Mouse (Mus musculus): ENCODE measurements around the gene Sar1b. TPM values are rescaled to one million over a fixed set of nuclear protein-coding genes. Genes with fewer than 3 reads are reported as not detected.

The Sar1b gene
- polyA plus RNA-seq, 1 experiment, result 4.3 TPM

DNA sequence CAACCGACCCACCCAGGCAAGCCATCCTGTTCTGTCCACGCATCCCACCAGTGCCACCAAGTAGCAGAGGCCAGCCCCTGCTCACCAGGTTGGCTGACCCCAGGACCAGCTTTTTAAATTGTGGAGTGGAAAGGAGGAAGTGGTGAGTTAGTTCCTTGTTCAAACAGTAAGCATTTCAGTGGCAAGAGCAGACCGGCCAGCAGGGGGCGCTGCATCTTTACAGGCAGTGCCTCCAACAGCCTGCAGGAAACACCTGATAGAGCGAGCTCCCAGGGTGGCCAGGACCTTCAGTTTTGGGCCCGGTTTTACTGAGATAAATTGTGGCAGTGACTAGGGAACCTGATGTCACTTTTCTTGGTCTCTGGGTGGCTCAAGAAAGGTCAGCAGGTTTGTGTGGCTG, 54.3 kb downstream of the Sar1b start:
- TF ChIP-seq GATA1 (IDR thresholded peaks at IDR 0.05; ENCODE audit: low read length), result no peak

DNA sequence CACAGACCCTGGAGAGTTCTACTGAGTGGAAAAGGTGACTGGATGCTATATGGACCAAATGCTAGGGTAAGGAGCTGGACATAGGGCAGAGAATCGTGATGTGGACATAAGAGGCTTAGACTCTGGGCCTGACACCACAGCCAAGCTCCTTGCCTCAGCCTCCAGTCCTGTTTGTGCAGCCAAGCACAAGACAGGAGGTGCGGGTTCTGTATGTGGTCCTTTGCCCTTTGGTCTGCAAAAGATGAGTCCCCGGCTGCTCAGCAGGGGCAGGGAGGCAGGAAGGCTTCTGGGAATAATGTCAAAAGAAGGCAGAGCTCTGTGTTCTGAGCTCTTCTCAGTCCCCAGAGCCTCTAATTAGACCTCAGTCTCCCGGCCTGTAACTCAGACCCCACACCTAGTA, 55.4 kb downstream of the Sar1b start:
- no peak for TF ChIP-seq GATA1 (IDR thresholded peaks at IDR 0.05; ENCODE audit: low read length)

DNA sequence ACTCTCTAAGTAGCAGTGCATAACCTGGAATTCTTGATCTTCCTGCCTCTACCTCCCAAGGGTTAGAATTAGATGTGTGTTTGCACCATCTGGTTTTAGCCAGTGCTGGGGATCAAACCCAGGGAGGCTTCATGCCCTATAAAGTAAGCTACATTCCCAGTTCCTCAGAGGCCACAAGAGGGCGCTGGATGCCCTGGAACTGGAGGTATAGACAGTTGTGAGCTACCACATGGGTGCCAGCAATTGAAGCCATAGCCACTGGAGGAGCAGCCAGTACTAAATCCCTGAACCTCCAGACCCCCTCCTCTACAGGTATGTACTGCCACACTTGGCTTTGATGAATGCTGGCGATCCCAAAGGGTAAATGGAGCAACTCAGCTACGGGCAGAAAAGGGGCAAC, 56.5 kb downstream of the Sar1b start:
- TF ChIP-seq GATA1 (IDR thresholded peaks at IDR 0.05; ENCODE audit: low read length), result no peak

DNA sequence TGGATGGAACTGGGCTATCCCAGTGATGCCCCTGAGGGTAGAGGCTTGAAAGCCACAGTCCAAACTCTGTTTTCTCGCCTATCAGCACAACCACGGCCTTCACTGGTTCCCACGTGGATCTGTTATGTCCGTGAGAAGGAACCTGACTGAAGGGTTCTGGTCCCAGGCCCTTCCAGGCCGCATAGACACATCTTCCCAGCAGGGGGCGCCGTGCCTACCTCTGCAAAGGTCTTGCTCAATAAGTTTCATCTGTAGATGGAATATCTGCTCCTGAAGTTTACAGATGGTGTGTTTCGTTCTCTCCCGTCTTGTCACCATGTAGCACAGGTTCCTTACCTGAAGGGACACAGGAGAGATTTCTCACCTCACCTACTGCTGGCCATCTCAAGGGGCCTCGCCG, 57.4 kb downstream of the Sar1b start:
- no peak for TF ChIP-seq GATA1 (IDR thresholded peaks at IDR 0.05; ENCODE audit: low read length)

DNA sequence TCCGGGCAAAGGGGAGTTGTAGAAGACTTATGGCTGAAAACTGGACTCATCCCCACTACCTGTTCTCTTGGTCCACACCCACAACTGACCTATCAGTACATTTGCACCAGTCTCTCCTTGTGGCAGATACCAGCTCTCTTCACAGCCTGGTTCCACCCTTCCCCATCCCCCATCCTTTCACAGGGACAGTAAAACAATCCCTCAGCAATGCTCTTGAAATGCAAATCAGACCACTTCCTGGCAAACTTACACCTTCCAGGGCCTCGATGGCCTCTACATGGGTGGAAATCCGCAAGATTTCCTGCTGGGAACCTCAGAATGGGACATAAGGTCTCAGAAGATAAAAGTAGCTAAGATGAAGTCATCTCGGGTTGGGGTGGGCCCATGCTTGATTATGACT, 59.2 kb downstream of the Sar1b start:
- TF ChIP-seq GATA1 (IDR thresholded peaks at IDR 0.05; ENCODE audit: low read length), result no peak

DNA sequence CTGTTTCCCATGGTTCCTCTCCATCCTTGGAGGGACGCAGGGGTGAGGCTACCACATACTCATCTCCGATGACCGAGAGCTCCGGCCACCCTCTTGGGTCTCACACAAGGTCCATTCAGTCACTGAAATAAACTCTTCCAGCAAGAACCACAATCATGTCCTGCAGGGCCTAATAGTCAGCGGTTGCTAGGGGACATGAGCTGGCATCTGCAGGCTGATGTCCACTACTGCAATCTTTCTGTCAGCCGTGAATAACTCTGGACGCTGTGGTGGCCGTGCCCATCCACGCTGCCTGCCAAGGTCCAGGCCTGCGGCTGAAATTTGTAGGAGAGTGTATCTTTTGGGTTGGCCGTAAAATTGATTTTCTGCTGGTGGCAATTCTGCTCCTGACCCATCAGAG, 59.8 kb downstream of the Sar1b start:
- no peak for TF ChIP-seq GATA1 (IDR thresholded peaks at IDR 0.05; ENCODE audit: low read length)

DNA sequence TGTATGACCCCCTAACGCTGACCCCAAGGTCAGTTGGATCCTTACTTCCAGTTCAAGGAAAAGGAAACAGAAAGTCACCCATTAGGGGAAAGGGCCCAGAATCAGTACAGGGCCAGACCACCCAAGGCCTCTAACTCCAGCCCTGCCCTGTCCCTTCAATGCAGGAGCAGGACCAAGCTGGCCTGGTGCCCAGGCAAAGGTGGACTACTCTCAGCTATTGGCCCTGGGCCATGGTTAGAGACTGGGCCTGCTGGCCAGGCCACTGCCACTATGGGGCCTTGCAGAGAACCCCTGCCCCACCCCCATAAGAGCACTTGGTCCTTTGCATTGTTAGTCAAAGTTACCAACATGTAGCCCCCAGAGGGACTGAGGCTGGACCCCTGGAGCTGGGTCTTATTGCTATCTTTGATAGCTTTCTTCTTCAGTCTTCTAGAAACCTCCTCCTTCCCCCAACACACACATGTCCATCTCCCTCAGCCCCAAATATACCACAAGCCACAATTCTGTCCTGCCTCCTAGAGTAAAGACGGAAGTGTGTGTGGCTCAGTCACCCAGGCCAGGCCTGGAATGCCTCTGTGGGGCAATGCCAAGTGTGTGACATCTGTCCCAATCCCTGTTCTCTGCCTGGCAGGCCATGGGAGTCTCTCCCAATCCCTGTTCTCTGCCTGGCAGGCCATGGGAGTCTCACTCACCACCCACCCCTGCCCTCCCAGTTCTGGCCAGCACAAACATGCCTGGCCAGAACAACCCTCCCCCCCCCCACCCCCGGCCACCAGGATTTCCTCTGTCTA, 60.7 kb downstream of the Sar1b start:
- TF ChIP-seq GATA1 (IDR thresholded peaks at IDR 0.05; ENCODE audit: low read length), result no peak

DNA sequence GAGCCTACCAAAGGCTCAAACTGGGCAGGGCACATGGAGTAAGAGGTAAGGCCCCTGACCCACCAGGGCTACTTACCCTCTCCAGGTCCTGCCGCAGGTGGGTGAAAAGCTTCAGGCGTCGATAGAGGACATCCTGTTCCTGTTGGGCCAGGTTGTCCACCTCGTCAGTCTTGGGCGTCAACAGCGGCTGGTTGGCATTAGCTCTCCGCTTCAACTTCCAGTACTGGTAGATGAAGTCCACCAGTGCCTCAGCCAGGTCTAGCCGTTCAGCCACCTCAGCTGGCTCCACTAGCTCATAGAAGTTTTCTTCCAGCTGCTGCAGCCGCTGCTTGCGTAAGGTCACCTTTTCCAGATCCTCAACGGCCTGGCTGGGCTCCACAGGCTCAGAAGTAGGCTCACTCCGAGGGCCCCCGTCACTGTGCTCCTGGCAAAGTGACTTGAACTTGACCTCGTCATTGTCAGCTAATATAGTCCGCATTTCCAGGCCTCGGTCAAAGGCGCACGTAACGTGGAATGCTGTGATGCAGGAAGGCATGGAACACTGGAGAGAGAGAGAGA, 61.5 kb downstream of the Sar1b start:
- TF ChIP-seq GATA1 (IDR thresholded peaks at IDR 0.05; ENCODE audit: low read length), result no peak

DNA sequence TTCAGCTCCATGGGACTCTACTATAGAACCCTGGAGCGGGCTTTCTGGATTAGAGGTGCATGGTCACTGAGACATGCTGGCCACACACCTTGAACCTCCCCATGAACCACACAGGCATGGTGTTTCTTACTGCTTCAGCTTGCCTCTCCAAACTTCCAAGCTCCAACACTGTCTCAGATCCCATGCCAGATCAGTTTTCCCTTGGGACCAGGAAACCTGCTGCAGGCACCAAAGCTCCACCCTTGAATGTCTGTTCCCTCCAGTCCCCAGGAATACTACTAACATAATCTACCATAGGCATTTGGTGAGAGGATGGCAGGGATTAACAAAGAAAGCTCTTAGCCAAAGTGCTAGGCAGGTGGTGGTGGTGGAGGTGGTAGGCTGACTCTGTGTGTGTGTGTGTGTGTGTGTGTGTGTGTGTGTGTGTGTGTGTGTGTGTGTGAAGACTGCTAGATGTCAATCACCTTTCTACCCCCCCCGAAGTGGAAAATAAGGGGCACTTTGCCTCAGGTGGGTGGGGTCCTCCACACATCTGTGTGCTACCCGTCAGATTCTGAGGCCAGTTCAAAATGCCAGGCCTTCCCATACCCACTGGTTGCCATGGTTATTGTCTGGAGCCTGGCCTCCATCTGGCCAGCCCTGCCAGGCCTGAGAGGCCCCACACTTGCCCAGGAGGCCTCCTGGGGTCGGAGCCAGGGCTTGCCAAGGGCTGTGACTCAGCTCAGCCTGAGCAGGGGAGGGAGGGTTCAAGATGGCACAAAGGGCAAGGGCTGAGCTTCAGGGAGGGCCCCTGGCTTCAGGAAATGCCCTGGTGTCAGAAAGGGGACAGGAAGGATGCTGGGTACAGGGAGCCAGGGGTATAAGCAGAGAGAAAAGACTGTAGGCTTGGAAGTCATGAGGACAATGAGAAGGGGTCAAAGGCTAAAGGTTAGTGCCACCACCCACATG, 68.7 kb downstream of the Sar1b start:
- no peak for TF ChIP-seq GATA1 (IDR thresholded peaks at IDR 0.05; ENCODE audit: low read length)

DNA sequence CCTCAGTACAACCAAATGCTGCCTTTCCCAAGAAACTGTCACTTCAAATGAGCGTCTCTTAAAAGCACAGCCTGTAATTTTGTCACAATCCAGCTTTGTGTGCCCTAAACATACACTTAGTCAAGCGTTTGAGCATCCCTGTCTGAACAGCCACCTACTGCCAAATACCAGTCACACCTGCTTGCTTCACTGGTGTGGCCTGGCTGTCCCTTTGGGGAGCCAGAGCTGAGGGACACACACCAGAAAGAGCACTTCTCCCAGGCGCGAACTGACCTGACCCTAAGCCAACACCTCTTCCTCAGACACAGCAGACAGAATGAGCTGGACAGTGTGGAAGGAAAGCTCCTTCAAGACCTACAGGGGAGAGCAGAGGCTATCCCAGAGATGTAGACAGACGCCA, 69.5 kb downstream of the Sar1b start:
- no peak for TF ChIP-seq GATA1 (IDR thresholded peaks at IDR 0.05; ENCODE audit: low read length)

DNA sequence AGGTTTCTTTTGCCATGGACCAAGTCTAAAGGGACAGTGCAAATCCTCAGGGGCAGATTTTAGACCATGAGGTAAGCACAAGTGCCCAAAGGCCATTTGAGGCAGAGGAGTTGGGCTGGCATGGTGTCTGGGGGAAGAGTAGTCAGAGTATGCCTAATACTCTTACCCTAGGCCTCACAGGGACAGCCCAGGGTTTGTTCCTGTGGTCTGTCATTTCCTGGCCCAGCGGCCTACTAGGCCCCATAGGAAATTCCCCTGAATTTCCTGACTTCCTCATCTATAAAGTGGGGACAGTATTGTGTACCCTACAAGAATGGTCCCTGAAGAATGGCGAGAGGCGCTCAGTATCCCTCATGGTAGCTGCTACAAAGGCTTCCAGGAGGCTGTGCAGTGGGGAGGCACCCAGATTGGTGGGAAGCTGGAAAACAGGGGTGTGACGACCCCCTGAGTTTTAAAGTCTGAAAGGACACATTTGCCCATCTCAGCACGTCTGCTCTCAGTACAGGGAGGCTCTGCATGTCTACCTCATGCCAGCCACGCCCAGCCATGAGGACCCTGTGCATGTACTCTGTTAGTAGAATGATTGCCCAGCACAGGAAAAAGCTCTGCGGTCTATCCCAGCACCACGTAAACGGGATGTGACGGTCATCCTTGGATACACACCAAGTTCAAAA, 70.0 kb downstream of the Sar1b start:
- TF ChIP-seq GATA1 (IDR thresholded peaks at IDR 0.05; ENCODE audit: low read length), result no peak

DNA sequence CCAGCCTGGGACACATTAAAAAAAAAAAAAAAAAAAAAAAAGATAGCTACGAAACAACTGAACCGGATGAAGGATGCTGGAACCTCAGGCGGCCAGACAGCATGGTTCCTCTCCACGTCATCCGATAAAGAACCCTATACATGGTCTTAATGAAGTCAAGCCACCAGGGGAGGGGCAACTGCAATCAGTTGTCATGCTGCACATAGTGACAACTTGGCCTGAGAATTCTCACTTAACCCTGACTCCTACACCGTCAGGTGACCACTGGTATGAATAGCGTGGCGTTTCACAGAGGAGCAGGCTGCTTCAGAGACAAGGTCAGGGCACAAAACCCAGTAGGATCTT, 70.6 kb downstream of the Sar1b start:
- no peak for TF ChIP-seq GATA1 (IDR thresholded peaks at IDR 0.05; ENCODE audit: low read length)

DNA sequence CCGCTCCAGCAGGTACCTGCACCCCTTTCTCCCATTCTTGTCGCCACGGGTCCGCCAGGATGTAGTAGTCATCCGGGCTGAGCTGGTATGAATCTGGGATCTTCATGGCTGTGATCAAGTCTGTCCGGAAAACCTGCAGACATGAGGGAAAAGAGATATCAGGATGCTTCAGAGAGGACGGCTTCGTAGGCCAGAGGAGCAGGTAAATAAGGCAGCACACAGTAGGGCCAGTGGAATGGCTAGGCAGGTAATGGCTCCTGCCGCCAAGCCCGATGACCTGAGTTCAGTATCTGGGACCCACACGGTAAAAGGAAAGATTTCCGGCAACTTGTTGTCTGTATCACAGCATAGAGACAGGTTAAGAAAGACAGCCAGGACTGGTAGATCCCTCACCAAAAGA, 72.1 kb downstream of the Sar1b start:
- no peak for TF ChIP-seq GATA1 (IDR thresholded peaks at IDR 0.05; ENCODE audit: low read length)

DNA sequence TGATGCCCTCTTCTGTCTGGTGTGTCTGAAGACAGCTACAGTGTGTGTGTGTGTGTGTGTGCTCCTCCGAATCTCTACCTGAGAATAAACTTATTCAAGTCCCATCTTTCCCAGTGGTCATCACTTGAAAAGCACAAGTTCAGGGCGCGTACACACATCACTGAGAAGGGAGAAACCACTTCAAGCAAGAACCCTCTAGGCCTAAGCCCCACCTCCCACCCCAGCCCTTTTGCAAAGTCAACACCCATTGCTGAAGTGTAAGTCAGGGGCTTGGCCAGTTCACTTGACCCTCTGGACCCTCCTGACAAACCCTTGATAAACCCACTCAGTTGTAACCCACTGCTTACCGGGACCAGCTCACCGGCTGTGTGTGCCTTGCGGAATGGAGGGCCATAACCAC, 73.0 kb downstream of the Sar1b start:
- no peak for TF ChIP-seq GATA1 (IDR thresholded peaks at IDR 0.05; ENCODE audit: low read length)

DNA sequence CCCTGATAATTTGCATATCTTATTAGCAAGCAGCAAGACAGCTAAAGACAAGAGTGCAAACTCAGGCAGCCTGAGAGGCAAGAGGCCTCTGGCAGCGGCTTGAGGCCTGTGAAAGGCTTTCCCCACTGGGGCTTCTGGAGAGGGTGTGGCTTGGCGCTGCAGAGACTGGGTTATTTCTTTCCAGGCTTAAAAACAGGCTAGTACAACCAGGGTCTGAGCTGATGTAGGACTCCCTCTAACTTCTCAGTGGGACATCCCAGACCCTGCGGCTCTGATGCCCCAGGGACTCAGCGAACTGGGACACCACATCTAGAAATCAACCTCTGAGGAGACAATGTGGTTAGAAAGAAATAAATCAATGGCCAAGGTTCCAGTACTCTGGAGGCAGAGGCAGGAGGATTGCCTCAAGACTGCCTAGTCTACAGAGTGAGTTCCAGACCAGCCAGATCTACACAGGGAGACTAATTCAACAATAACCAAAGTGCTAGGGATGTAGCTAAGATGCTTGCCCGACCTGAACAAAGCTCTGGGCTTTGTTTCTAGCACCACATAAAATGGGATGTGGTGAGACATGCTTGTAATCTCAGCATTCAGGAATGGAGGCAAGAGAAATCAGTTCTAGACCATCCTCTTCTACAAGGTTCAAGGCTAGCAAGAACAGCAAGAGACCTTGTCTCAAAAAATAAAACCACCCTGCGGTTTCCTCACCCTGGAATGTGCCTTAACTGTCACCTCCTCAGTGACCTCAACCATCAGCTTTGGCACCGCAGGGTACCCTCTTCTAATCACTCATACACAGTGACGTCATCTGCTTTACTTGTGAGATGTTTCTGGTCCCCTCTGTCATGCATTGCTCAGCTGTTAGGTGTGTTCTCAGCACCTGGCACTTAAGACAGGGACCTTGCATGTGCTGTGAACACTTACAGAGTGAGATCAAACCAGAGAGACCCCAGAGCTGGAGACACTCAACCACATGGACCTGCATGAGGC, 74.0 kb downstream of the Sar1b start:
- no peak for TF ChIP-seq GATA1 (IDR thresholded peaks at IDR 0.05; ENCODE audit: low read length)

Measured in G1E-ER4 (cell line).